Mouse (Mus musculus): Measurements from ENCODE around the gene Acin1.

The Acin1 gene

DNA sequence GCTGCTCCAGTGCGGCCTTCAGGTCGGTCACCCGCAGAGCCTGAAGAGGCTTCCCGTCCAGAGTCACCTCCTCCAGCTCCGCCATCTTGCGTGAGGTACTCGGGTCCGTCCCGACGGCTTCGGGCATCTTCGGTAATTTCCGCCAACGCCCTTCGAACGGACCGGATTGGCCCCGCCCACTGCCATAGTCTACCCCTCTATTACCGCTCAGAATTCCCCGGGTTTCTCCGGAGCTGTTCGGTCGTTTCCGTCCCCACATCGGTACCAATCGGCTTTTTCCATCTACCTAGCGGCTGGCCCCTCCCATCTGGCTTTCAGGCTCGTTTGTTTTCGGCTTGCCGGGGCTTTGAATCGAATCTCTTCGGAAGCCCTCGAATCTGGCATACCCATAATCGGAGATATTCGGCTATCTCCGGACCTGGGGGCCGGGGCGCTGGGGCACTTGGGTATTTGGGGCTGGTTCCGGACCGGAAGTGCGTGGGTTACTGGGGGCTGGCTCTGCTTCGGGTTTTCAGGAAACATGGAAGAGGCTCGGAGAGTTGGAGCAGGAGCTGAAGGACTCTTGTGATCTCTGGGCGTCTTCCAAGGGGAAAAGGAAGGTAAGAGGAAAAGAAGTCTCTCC is at the start of gene Acin1:
Acin1 (minus strand) TSS at position 410 of the 622 bp plus-strand sequence.
- DNase-seq (ENCODE audit: low read depth, low spot score), result peak; percentile 100

GRCm38 (mm10) chr14:54735221-54735620 is 48.5 kb upstream of the Acin1 start:
- no peak for DNase-seq (ENCODE audit: low read depth, low spot score)

GRCm38 (mm10) chr14:54734004-54734403 is 47.3 kb upstream of the Acin1 start:
- no peak for DNase-seq (ENCODE audit: low read depth, low spot score)

GRCm38 (mm10) chr14:54732206-54732605 is 45.5 kb upstream of the Acin1 start:
- no peak for DNase-seq (ENCODE audit: low read depth, low spot score)

- DNase-seq (ENCODE audit: low read depth, low spot score), result no peak
Measured at GRCm38 (mm10) chr14:54730305-54730704, 43.6 kb upstream of the Acin1 start.

GRCm38 (mm10) chr14:54728823-54729653 is 42.3 kb upstream of the Acin1 start:
- DNase-seq (ENCODE audit: low read depth, low spot score), result no peak

GRCm38 (mm10) chr14:54727565-54727964 is 40.8 kb upstream of the Acin1 start:
- no peak for DNase-seq (ENCODE audit: low read depth, low spot score)

DNA sequence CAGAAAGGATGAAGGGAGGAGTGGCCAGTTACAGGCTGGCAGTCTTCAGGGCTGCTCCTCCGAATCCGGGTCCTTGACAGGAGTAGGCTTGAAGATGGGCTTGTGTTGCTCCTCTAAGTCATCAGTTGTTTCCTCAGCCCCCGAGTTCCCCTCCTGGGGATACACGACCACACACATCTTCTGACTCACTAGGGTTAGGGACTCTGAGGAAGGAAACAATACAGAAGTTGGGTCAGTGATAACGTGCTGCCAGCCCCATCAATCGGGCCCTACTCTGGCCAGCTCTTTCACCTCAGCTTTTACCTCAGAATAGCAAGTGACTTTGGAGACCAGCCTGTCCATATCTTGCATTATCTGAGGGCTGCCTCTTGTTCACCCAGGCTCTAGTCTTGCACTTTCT is 37.3 kb upstream of the Acin1 start:
- DNase-seq (ENCODE audit: low read depth, low spot score), result no peak

DNA sequence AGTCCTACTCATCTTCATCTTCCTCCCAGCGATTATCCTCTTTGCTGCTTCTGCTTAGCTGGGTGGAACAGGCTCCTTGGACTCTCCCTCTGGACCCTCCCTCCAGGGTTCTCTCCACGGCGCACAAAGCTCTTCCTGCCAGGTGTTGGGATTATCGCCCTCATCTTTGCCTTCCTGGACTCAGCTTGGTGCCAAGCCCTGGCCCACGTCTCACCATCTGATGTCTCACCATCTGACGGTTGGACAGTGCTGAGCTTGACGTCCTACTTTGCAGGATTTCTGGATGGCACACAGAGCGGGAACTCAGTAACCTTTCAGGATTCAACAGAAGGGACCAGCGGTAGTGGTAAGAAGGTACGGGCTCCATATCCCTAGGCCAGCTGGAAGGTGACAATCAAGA is 35.0 kb upstream of the Acin1 start:
- no peak for DNase-seq (ENCODE audit: low read depth, low spot score)

DNA sequence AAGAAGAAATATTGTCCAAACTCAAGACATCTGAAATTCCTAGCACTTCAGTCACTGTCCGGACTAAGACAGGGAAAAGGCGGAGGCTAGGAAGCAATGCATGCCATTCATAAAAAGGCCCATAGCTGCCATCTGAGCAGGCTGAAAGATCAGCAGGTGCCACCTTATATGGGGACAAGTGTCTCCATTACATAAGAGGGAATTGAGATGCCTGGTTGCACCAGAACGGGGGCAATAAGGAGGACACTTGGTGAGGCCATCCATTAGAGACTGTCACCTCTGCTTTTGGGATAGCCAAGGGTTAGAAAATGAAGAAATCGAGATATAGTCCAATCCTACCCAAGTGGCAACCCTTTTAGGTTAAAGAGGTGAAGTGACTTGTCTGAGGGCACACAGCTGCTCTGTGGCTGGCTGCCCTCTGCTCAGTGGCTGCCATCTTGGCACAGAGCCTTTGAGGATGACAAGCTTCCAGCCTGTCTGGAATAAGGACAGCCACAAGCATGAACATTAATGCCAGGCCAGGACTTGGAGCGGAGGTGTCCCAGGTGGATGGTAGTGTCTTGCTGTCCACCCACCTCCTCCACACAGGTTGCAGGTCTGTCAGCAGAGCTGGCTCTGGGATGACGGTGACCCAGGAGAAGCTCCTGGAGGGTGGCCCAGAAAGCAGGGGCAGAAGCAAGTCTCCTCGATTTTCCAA is 34.1 kb upstream of the Acin1 start:
- no peak for DNase-seq (ENCODE audit: low read depth, low spot score)

GRCm38 (mm10) chr14:54720041-54720440 is 33.3 kb upstream of the Acin1 start:
- no peak for DNase-seq (ENCODE audit: low read depth, low spot score)

DNA sequence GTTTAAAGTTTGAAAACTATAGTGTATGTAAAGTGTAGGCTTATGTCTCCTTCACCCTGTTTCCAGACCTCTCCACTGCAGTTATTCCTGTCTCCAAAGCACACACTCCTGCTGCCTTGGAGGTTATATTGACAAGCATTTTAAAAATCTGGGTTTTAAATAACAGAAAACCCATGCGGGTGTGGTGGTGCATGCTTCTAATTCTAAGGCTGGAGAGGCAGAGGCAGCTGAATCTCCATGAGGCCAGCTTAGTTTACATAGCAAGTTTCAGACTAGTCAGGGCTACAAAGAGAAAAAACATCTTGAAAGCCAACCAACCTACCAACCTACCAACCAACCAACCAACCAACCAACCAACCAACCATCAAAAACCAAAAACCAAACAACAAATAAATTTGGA is 28.7 kb upstream of the Acin1 start:
- no peak for DNase-seq (ENCODE audit: low read depth, low spot score)

GRCm38 (mm10) chr14:54714617-54715081 is 27.9 kb upstream of the Acin1 start:
- DNase-seq (ENCODE audit: low read depth, low spot score), result peak; percentile 81

GRCm38 (mm10) chr14:54714121-54714520 is 27.4 kb upstream of the Acin1 start:
- peak; percentile 94 for DNase-seq (ENCODE audit: low read depth, low spot score)

- peak; percentile 67 for DNase-seq (ENCODE audit: low read depth, low spot score)
Measured at GRCm38 (mm10) chr14:54712861-54713260, 26.1 kb upstream of the Acin1 start.

- no peak for DNase-seq (ENCODE audit: low read depth, low spot score)
Measured at GRCm38 (mm10) chr14:54712074-54712473, 25.3 kb upstream of the Acin1 start, which contains the start of gene Cebpe. Cebpe (minus strand) TSS chr14:54712174.

- DNase-seq (ENCODE audit: low read depth, low spot score), result no peak
Measured at GRCm38 (mm10) chr14:54709054-54709453, 22.3 kb upstream of the Acin1 start.

GRCm38 (mm10) chr14:54706589-54707320 is 20.0 kb upstream of the Acin1 start:
- DNase-seq (ENCODE audit: low read depth, low spot score), result no peak

- DNase-seq (ENCODE audit: low read depth, low spot score), result no peak
Measured at GRCm38 (mm10) chr14:54705844-54706243, 19.1 kb upstream of the Acin1 start.

GRCm38 (mm10) chr14:54703207-54703606 is 16.5 kb upstream of the Acin1 start:
- DNase-seq (ENCODE audit: low read depth, low spot score), result no peak

GRCm38 (mm10) chr14:54701298-54701697 is 14.6 kb upstream of the Acin1 start:
- peak; percentile 73 for DNase-seq (ENCODE audit: low read depth, low spot score)

GRCm38 (mm10) chr14:54699586-54699985 is 12.9 kb upstream of the Acin1 start:
- DNase-seq (ENCODE audit: low read depth, low spot score), result no peak
